Mouse (Mus musculus): ENCODE results near the gene Adi1. TPM values are rescaled to one million over a fixed set of nuclear protein-coding genes. Genes with fewer than 3 reads are reported as not detected.

The Adi1 gene
- polyA plus RNA-seq, 1 experiment from 2014 or later, result 114 TPM

DNA sequence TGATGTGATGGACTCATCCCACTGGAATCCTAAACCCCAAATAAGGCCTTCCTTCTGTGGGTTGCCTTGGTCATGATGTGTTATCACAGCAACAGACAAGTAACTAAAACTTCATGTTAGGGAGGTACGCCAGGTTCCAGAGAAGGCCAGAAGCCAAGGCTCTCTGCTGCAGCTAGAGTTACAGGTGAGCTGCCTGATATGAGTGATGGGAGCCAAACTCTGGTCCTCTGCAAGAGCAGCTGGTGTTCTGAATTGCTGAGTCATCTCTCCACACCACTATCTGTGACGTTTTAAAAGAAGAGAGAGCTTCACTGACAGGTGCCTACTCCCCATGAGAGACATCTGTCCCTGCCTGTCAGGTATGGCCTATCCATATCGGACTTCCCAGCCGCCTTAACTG is 12.4 kb upstream of the Adi1 start:
- ChIA-PET CTCF (no interaction called here), POLR2A (interaction anchor here (0.6 kb wide), 1 partner anchor 20 kb away, joined by 3 read pairs; no protein-coding TSS in a partner anchor)
- in situ Hi-C loops (cut with MboI; ENCODE audit: low pct_unique_long_range_greater_than_20kb), result no loop called here
- ATAC-seq (no peak), DNase-seq (ENCODE audit: low read depth, low spot score) (no peak)
- no peak for TF ChIP-seq CTCF (IDR thresholded peaks at IDR 0.05)
- no peaks in the 10 kb centered on the region for H3K27me3 ChIP-seq

DNA sequence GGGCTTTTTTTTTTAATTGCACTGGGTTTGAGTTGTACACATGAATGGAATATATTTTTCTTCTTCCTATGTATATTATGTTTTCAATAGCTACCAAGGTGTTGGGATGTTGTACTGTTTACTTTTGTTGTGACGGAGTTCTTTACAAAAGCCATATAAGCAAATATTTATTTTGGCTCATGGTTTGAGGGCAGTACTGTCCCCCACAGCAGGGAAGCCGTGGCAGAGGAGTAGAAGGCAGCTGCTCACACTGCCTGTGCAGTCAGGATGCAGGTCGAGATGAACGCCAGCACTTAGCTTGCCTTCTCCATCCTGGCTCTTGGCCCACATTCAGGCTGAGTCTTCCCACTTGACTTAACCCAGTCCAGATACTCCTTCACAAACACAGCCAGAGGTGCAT is 8.3 kb upstream of the Adi1 start:
- TF ChIP-seq CTCF (IDR thresholded peaks at IDR 0.05), result no peak
- CTCF ChIA-PET, result interaction anchor here (1.5 to 1.7 kb wide), 2 partner anchors 8 to 13 kb away, joined by 4 to 6 read pairs; partner anchors contain the start of gene Adi1
- in situ Hi-C loops (cut with MboI; ENCODE audit: low pct_unique_long_range_greater_than_20kb), result no loop called here
- DNase-seq (ENCODE audit: low read depth, low spot score) (no peak), ATAC-seq (no peak)
- POLR2A ChIA-PET, result no interaction called here
- no peaks in the 10 kb centered on the region for H3K27me3 ChIP-seq

DNA sequence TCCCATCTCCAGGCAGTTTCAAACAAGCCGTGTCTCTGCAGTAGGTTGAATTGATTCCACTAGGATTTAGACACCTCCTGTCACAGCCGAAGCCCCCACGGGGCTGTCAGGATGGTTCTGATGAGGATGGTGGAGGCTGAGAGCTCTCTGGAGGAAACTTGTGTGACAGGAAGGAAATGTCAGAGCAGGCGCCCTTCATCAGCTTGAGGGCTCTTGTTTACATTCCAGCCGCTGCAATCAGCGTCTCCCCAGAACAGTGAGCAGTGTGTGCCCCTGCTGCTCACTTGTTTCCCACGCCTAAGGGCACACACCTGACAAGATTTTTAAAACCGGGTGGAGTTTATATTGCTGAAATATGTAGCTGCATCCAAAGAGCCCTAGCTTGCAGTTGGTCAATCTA is 7.7 kb upstream of the Adi1 start:
- ChIA-PET POLR2A (no interaction called here), CTCF (no interaction called here)
- no peak for TF ChIP-seq CTCF (IDR thresholded peaks at IDR 0.05)
- in situ Hi-C loops (cut with MboI; ENCODE audit: low pct_unique_long_range_greater_than_20kb), result no loop called here
- no peak for ATAC-seq
- no peak for DNase-seq (ENCODE audit: low read depth, low spot score)
- no peaks in the 10 kb centered on the region for H3K27me3 ChIP-seq

DNA sequence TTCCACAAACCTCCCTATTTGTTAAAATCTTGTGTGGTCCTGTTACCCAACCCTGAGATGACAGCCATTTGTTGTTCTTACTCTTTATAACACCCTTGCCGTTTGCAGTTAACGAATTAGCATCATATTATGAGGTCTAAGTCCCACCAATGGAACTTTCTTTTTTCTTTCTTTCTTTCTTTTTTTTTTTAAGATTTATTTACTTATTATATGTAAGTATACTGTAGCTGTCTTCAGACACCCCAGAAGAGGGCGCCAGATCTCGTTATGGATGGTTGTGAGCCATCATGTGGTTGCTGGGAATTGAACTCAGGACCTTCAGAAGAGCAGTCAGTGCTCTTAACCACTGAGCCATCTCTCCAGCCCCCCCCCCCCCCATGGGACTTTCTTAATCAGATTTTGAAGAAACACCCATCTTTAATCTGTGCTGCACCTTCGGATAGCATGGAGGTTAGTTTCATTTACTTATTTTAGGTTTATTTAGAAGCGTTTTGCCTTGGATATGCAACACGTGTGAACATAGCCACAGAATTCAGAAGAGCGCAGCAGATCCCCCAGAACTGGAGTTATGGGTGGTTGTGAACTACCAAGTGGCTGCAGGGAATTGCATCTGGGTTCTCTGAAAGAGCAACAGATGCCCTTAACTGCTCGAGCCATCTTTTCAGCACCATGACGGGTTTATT is 852 bp upstream of the Adi1 start:
- DNase-seq (ENCODE audit: low read depth, low spot score) (no peak), ATAC-seq (no peak)
- no peak for TF ChIP-seq CTCF (IDR thresholded peaks at IDR 0.05)
- in situ Hi-C loops (cut with MboI; ENCODE audit: low pct_unique_long_range_greater_than_20kb), result no loop called here
- CTCF ChIA-PET, result interaction anchor here (1.0 to 2.4 kb wide), 3 partner anchors 8 to 26 kb away, joined by 3 to 8 read pairs (median 4); partner anchors contain the start of gene Rnaseh1
- no peaks in the 10 kb centered on the region for H3K27me3 ChIP-seq
- POLR2A ChIA-PET, result interaction anchor here (1.3 kb wide), 1 partner anchor 38 kb away, joined by 4 read pairs; the partner anchor contains the start of gene Rps7

DNA sequence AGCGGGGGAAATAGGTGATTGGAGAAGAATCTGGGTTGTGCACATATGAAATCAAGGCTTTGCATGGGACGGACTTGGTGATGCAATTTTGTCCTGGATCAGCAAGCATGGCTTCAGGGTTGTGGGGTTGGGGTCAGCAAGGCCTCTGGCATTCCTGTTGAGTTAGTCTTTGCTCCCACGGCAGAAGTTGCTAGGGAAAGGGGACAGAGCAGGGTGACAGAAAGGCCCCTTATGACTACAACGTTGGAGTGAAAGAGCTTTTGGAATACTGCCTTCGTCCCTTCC is 836 bp downstream of the Adi1 start:
- ChIA-PET POLR2A (no interaction called here), CTCF (interaction anchor here (2.4 kb wide), 1 partner anchor 24 kb away, joined by 8 read pairs; no protein-coding TSS in a partner anchor)
- TF ChIP-seq CTCF (IDR thresholded peaks at IDR 0.05), result no peak
- ATAC-seq, result peak; percentile 31
- in situ Hi-C loops (cut with MboI; ENCODE audit: low pct_unique_long_range_greater_than_20kb), result no loop called here
- no peaks in the 10 kb centered on the region for H3K27me3 ChIP-seq
- DNase-seq (ENCODE audit: low read depth, low spot score), result no peak

DNA sequence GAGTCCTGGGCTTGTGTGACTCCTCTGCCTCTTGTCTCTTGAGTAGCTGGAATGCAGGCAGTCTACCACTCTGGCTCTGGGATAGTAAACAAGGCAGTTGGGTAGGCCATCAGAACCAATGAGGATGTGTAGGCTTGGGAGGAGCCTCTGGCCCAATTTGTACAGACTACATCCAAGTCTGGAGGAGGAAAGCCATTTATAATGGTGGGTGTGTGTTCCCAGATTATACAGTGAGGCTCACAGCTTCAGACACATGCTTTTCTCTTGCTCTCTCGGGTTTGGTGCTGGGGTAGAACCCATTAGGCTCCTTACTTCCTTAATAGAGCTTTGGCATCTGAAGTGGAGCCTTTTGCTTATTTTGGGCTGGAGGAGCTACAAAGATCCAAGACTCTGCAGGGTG is 9.6 kb downstream of the Adi1 start:
- in situ Hi-C loops (cut with MboI; ENCODE audit: low pct_unique_long_range_greater_than_20kb), result no loop called here
- no peaks in the 10 kb centered on the region for H3K27me3 ChIP-seq
- CTCF ChIA-PET, result no interaction called here
- no peak for DNase-seq (ENCODE audit: low read depth, low spot score)
- no peak for ATAC-seq
- no peak for TF ChIP-seq CTCF (IDR thresholded peaks at IDR 0.05)
- POLR2A ChIA-PET, result no interaction called here

DNA sequence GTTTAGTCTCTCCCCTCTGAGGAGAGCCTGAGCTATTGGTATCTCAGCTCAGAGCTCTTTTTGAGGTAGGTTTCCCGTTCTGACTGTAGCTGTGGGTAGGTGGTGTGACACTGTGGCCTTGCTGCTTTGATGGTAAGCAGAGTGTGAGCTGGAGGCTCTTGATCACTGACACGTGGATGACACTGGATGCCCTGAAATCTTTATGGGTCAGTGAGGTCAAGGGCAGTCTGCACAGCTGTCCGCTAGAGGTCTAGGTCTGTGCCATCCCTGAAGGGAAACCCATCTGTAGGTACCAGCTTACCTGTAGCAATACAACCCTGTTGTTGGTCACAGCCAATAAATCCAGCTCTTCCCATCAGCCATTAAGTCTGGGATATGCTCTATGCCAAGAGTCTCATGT is 10.7 kb downstream of the Adi1 start:
- POLR2A ChIA-PET, result interaction anchor here (0.9 kb wide), 1 partner anchor 91 kb away, joined by 4 read pairs; no protein-coding TSS in a partner anchor
- DNase-seq (ENCODE audit: low read depth, low spot score), result no peak
- CTCF ChIA-PET, result interaction anchor here (1.1 to 1.7 kb wide), 2 partner anchors 15 to 75 kb away, joined by 3 to 5 read pairs; no protein-coding TSS in a partner anchor
- in situ Hi-C loops (cut with MboI; ENCODE audit: low pct_unique_long_range_greater_than_20kb), result no loop called here
- H3K27me3 ChIP-seq, result no peaks in the 10 kb centered on the region
- no peak for TF ChIP-seq CTCF (IDR thresholded peaks at IDR 0.05)
- ATAC-seq, result no peak

DNA sequence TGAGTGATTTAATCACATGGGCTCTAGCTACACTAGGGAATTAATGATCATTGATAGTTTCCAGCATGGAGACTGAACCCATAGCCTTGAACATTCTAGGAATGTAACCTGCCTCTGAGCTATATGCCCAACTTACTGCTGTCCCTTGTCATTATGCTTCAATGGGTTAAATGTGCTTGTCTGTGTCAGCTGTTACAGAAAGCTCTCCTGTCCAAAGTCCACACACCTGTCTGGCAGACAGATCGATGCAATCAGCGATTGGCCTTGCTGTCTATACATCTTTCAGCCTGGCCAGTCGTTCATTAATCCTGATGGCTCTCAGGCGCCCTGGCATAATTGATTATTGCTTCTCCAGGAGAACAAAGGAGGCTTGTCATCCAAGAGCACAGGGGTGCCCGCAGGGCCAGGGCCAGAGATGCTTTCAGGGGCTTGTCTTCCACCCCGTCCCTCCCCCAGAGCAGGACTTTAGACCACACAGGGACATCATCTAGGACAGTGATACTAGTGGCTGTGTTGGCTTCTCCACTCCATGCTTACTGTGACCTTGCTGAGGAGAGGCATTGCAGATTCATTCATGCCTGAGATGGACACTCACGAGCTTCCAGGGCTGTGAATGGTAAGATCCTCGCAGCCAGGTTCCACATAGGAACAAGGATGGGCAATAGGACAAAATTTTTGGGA is 11.3 kb downstream of the Adi1 start:
- DNase-seq (ENCODE audit: low read depth, low spot score) (no peak), ATAC-seq (no peak)
- POLR2A ChIA-PET, result interaction anchor here (0.9 kb wide), 1 partner anchor 90 kb away, joined by 4 read pairs; no protein-coding TSS in a partner anchor
- CTCF ChIA-PET, result interaction anchor here (1.1 to 1.7 kb wide), 2 partner anchors 14 to 75 kb away, joined by 3 to 5 read pairs; no protein-coding TSS in a partner anchor
- H3K27me3 ChIP-seq, result no peaks in the 10 kb centered on the region
- no peak for TF ChIP-seq CTCF (IDR thresholded peaks at IDR 0.05)
- in situ Hi-C loops (cut with MboI; ENCODE audit: low pct_unique_long_range_greater_than_20kb), result no loop called here

DNA sequence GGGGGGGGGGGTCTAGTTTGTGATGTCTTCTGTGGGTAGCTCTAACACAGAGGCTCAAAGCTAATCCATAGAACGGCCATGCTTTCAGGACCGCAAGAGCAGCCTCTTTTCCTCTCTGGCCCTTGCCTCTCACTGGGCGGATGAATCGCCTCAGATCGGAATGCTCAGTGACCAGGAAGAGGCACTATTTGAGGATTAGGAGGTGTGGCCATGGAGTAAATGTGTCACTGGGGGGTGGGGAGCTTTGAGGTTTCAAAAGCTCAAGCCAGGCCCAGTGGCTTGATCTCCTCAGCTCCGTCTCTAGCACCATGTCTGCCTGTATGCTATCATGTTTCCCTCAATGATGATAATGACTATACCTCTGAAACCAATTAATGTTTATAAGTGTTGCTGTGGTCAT is 14.0 kb downstream of the Adi1 start:
- CTCF ChIA-PET, result no interaction called here
- H3K27me3 ChIP-seq, result no peaks in the 10 kb centered on the region
- DNase-seq (ENCODE audit: low read depth, low spot score) (no peak), ATAC-seq (peak; percentile 12)
- in situ Hi-C loops (cut with MboI; ENCODE audit: low pct_unique_long_range_greater_than_20kb), result no loop called here
- TF ChIP-seq CTCF (IDR thresholded peaks at IDR 0.05), result no peak
- POLR2A ChIA-PET, result no interaction called here

DNA sequence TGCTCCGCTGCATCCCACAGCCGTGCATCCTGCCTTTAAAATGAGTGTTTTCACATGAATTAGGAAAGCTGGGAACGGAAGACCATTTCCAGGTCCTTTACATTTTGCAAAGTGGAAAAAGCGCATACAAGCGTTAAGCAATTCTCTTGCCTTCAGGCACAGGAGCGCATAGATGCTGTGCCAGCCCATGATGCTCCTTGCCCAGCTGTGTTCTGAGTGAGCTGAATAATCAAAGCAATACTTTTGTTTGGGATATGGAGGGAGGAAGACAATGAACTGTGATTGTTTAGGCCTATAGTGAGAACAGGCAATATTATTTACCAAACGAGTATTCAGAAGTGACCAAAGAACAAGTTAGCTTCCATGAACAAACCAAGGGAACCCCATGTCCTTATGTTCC is 15.7 kb downstream of the Adi1 start:
- in situ Hi-C loops (cut with MboI; ENCODE audit: low pct_unique_long_range_greater_than_20kb), result no loop called here
- no peak for ATAC-seq

DNA sequence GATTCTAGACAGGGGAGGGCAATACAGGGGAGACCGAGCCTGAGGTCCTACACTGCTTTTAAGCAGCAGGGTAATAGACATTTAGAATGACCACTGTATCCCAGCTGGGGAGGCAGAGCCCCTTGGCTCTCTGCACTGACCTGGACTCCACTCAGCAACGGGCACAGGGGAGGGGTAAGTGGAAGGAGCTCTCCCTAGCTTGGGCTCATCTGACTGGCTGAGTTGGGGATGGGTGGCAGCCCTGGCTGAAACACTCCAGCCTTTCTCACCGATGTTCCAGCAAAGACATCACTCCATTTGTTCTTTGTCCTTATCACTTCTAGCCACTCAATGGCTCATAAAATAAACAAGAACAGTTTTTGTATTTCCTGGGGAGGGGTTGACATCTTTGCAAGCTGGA is 18.7 kb downstream of the Adi1 start:
- ChIA-PET CTCF (no interaction called here), POLR2A (interaction anchor here (0.6 kb wide), 1 partner anchor 12 kb away, joined by 3 read pairs; no protein-coding TSS in a partner anchor)
- ATAC-seq, result no peak
- no peak for DNase-seq (ENCODE audit: low read depth, low spot score)
- no peak for TF ChIP-seq CTCF (IDR thresholded peaks at IDR 0.05)
- in situ Hi-C loops (cut with MboI; ENCODE audit: low pct_unique_long_range_greater_than_20kb), result no loop called here
- H3K27me3 ChIP-seq, result no peaks in the 10 kb centered on the region

More for the DNA sequence above, 15.7 kb downstream of the Adi1 start:
- H3K27me3 ChIP-seq, result no peaks in the 10 kb centered on the region
- no peak for DNase-seq (ENCODE audit: low read depth, low spot score)
- ChIA-PET CTCF (interaction anchor here (1.6 kb wide), 1 partner anchor 10 kb away, joined by 4 read pairs; no protein-coding TSS in a partner anchor), POLR2A (no interaction called here)
- no peak for TF ChIP-seq CTCF (IDR thresholded peaks at IDR 0.05)
